Mouse (Mus musculus) spleen, postnatal 14 days (tissue): ENCODE data around the gene Tle6.
"Not testable (repeated sequence)": the region's sequence is repeated elsewhere in the genome, so short reads cannot be mapped to it uniquely, and the experiment has no call there.

Source experiments
- DNase-seq, 2 experiments: peaks; one replicate each; pipeline ENCODE4 v3.0.0; 2021 to 2022; ENCODE audit warnings: low spot score in 2 of 2

Tle6 gene

DNA sequence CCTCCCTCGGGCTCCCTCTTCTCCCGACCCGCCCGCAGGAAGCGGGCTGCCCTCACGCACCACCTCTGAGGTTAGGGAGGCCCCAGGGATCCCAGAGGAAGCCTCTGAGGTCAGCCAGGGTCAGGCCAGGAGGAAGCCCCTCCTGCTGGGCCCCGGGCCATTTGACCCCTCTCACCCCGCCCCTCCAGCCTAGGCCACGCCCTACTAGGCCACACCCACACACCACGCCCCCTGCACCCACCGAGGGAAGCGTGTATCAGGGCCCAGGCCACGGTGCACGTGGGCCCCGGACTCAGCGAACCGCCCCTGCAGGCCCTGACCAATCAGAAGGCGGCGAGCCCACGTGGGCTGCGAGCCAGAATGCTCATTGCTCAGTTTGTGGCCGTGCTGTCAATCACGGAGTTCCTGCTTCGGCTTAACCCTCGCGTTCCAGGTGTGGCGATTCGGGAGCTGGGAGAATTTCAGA, at the start of gene Tle6:
TSS of gene Tle6 (minus strand) at position 336 of the 466 bp plus-strand sequence.
- peak; percentile 80 to 88 for DNase-seq

DNA sequence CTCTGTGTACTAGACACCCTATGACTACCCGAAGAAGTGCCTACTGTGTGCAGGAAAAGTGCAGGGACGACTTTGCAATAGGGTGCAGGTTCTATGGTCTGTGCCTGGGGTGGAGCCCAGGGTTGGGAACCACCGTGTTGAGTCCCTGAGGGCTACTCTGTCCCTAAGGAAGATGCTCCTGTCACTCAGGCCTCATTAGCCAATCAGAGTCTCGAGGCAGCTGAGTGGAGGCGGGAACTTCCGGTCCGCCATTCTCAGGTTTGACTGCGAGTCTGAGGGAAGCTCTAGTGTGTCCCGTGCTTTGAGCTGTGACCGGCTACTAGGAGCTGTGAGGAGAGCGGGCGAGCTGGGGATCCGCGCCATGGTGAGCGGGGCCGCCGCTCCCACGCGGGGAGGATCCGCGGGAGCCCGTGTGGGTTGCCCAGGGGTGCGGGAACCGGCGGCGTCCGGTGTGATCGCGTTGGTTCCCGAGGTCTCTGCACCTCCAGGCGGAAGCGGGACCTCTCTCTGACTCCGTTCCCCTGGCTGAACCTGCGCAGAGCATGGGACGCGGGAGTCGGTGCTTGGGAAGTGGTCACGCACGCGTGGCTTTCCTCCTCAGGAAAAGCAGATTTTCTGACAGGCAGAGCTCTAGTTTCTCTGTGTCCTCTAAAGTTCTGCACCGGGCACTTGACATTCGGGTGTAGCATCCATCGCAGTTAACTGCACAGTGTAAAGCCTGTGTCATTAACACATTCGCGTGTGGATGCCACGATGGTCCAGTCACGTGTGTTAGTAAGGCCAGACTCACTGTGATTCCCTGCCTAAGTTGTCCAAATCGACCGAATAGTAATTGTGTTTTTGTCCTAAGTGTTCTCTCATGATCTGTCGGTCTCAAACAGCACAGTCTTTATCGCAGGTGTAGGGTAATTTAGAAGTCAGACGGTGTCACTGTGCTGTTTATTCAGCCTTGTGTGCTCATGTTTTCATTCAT, 48.2 kb upstream of the Tle6 start, which contains the start of gene Gm10778:
TSS of gene Gm10778 (plus strand) at position 257 of the 973 bp plus-strand sequence.
- DNase-seq: peak; percentile 70 to 77

DNA sequence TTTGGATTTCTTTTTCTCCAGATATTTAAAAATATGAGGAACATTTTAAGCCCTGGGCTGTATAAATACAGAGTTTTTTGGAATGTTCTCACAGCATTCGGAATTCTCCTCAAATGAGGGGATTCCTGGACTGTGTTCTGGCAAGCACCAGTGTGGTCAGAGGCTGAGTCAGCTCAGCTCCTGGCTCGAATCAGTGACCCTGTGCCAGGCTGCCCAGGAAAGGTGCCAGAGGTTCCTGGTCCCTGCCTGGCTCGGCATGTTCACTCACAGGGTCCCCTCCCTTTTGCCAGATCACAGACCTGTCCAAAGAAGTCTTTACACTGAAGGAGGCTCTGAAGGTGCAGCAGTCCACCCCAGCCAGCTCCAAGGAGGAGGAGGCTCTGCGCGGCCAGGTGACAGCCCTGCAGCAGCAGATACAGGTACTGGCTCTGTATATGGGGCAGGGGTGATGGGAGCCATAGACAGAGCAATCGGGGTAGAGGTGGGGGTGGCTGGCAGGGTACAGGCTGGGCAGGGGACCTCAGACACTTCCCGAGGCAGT, 45.2 kb upstream of the Tle6 start:
- no peak for DNase-seq

DNA sequence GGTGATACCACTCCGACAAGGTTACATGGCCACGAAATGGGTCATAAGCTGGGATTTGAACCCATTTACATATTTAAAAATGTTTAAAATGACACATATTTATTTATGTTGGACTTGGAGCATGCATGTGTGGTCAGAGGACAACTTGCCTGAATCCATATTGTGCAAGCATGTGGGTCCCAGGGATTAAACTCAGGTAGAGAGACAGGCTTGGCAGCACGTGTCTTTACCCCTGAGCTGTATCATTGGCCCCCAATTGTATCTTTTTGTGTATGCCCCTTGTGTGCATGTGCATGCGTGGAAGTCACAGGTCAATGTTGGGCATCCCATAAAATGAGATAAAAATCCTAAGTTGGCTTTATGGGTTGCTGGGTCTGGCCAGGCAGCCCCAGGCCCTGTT, 44.5 kb upstream of the Tle6 start:
- DNase-seq: no peak

DNA sequence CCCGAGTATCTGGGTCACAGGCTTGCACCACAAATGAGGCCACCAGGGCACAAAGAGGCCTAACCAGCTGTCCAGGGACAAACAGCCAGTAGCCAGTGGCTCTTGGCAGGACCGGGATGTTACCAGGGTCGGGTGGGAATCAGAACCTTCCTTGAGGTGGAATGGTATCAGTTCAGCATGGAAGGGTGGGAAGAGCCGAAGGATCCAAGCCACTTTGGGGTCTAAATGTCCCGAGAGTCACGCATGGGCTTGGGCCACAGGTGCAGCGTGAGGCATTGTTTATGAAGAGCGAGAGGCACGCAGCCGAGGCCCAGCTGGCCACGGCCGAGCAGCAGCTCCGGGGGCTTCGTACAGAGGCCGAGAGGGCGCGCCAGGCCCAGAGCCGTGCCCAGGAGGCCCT, 43.8 kb upstream of the Tle6 start:
- peak in 1 of 2 experiments; percentile 6 for DNase-seq

DNA sequence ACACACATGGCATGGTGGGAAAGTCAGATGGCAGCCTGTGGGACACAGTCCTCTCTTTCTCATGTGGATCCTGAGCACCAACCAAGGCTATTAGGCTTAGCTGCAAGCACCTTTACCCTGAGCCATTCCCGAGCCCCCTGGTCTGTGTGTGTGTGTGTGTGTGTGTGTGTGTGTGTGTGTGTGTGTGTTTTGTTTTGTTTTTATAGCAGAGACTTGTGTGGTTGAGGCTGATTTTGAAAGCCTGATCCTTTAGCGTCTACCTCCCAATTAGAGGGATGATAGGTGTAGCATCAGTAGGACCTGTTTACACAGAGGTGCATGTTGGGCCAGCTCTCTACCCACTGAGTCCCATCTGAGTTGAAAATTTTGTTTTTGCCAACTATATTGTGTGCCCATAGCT, 43.3 kb upstream of the Tle6 start:
- no peak for DNase-seq

DNA sequence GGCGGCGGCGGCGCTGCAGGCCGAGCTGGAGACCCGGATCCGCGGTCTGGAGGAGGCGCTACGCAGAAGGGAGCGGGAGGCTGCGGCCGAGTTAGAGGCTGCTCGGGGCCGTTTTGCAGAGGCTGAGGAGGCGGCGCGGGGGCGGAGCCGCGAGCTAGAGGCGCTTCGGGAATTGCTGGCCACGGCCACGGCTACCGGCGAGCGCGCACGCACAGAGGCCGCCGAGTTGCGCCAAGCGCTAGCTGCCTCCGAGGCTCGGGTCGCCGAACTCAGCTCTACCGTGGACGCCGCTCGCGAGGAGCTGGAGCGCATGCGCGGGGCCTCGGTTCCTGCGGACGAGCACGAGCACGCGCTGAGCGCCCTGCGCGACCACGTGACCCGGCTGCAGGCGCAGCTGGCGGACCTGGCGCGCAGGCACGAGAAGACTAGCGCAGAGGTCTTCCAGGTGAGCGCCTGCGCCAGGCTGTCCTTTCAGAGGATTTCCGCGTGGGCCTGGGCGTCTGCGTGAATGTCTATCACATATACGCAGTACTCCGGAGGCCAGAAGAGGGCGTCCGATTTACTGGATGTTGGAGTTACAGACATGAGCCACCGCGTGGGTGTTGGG, 42.7 kb upstream of the Tle6 start:
- DNase-seq: peak; percentile 84 to 91

DNA sequence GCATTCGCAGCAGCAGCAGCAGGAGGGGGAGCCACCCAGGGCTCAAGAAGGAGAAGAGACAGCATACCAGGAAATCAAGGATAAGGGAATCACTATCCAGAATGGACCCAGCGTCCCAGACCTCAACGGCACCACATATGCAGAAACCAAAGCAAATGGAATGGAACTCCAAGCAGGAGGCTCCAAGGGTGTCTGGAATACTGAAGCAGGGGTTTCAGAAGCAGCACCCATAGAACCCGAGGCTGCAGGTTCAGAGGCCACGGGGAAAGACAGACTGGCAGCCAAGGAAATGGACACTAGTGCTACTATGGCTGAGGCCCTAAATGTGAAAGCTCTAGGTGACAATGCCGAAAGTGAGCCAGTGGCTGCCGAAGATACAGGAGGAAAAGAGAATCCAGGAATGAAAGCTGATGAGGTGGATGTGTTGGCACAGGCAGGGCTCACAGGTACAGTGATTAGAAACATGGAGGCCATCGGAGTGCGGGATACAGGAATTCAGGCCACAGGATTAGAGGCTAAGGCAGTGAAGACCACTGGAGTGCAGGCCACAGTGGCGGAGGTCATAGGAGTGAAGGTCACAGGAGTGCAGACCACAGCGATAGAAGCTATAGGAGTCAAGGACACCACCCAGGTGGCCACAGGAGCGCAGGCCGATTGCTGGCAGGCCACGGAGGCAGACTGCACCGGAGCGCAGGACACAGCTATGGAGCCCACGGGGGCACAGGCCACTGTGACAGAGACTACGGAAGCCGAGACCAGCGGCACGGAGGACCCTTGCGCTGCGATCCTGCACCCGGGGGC, 42.0 kb upstream of the Tle6 start:
- DNase-seq: no peak

DNA sequence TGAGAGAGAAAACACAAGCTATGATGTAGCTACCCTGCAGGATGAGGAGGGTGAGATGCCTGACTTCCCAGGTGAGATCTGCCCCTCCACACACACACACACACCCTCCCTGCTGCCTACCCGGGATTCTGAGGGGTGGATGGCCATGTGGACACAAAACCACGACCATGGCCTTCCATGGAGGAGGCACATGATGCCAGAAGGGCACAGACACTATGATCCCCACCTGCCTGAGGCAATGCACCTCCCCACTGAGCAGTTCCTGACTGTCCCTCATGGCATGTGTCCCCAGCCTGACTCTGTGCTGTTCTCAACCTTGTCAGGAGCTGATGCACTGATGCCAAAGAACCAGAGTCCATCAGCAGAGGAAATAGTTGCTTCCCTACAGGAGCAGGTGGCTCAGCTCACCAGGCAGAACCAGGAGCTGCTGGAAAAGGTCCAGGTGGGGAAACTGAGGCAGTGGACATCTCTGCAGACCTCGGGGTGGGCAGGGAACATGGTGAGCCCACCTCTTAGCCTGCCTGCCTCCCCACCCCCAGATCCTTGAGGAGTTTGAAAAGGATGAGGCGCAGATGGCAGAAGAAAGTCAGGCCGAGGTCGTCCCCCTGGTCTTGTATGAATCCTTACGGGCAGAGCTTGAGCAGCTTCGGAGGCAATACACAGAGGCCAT, 41.2 kb upstream of the Tle6 start:
- DNase-seq: no peak

DNA sequence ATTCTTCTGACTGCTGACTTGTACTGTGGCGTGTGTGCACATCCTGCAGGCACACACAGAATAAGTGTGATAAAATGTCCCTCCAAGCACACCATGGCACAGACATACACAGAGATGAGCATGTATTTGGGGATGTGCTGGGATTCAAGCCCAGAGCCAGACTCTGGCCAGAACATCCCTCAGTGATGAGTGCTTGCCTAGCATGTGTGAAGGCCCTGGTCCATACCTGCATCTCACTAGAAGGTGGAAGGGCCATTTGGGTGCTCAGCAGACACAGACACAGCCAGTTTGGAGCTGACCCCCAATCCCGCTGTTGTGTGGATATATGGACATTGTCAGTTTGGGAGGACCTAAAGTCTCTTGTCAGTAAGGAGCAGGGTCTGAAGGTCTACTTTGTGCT, 40.7 kb upstream of the Tle6 start:
- DNase-seq: no peak

DNA sequence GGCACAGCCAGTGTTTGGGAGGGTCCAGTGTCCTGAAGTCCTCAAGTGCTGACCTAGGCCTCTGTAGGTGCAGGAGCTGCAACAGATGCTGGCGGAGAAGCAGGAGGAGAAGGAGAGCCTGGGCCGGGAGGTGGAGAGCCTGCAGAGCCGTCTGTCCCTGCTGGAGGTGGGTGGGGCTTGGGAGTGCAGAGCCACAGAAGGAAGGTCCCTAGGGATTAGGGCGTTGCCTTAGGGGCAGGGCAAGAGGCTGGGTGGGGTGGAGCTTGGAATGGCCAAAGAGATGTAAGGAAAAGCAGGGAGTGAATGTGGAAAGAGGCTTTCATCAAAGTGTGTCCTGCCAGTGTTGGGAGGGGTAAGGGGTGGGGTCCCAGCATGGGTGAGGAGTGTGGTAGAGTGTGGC, 40.0 kb upstream of the Tle6 start:
- DNase-seq: not testable (repeated sequence)

DNA sequence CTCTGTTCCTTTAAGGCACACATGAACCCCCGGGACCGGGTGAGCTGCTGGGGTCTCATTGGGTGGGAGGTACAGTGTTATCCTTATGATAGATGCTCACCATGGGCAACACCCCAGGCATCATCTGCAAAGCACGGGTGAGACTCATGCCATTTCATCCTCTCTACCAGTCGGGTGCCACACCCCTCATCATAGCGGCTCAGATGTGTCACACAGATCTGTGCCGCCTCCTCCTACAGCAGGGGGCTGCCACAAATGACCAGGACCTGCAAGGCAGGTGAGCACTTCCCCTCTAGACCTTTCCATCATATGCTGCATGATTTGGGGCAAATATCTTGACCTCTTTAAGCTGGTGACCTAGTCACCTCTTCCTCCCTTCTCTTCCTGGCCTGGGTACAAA, 37.2 kb upstream of the Tle6 start:
- DNase-seq: peak in 1 of 2 experiments; percentile 5

DNA sequence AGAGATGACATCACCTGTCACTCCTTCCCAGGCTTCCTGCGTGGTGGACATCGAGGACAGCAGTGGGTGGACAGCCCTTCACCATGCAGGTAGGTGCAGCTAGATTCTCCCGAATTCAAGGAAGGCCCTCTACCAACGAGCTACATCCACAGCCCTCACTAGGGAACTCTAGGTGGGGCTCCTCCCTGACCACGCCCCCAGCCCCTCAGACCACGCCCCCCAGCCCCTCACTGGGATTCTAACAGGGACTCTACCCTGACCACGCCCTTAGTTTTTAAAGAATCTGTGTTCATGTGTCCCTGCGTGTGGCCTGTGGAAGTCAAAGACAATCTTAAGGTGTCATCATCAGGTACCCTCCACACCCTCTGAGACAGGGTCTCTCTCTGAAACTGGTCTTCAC, 35.5 kb upstream of the Tle6 start:
- no peak for DNase-seq

DNA sequence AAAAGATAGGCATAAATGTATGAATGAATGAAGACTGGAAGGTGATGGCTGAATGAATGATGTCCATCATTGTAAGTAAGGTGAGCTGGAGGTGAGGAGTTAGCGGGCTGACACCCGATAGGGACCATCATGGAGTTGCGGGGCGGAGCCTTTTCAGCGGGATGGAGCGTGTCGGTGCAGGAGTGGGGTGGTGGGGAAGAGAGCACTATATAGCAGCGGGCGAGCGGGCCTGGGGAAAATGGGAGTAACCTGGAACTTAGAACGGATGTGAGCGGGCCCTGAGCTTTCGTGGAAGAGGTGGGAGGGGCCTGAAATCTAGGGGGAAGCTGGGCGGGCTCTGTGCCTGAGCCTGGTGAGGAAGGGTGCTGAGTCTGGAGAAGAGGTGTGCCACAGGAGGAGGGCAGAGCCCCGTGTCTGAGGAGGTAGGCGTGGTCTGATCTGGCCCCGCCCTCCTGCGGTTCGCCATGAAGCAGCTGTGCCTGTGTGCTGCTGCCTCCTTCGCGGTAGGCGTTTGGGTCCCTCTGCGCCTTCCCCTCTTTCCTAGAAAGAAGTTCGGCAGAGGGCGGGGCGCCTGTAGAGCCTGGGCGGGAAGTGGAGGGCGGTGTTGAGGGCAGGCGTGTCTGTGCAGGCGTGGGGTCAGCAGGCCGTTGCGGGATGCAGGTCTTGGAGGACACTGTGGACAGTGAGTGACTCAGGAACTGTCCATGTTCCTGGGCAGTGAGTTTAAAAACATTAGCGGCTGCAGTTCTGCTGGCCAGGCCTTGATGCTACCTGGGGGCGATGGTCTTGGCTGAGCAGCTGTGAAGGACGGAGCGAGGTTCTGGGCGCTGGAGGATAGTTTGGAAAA, 32.6 kb upstream of the Tle6 start:
- peak; percentile 70 to 75 for DNase-seq

DNA sequence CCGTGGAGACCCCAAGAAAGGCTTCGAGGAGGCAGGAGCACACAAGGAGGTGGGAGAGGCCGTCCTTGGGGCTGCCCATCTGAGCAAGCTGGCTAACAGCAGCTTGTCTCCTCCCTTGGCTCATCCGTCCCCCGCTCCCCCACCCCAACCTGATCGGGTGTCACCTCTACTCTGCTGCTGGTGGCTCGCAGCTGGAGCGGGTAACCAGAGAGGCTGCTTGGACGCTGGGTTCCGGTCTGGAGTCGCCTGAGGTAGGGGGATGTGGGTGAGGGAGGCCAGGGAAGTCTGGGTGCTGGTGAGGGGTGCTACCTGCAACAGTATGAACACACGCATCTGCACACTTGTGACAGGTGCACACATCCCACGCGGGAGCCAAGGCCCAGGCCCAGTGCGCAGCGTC, 27.5 kb upstream of the Tle6 start, which contains the start of gene Ankrd24:
TSS of gene Ankrd24 (plus strand) at position 151 of the 400 bp plus-strand sequence.
- no peak for DNase-seq

DNA sequence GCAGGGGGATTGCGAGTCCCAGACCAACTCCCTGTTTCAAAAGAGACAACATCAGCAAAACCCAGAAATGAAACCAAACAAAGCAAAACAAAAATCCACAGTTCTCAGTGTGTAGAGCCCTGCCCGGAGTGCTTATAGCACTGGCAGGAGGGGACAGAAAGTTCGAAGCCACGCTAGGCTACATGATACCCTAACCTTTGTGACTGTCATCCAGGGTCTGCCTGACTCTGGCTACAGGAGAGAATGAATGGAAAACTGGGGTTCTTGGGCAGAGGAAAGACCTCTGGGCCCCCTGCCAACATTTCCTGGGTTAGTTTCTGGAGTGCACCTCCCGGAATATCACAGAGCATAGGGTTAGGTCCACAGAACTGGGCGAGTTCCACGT, 27.0 kb upstream of the Tle6 start:
- no peak for DNase-seq

DNA sequence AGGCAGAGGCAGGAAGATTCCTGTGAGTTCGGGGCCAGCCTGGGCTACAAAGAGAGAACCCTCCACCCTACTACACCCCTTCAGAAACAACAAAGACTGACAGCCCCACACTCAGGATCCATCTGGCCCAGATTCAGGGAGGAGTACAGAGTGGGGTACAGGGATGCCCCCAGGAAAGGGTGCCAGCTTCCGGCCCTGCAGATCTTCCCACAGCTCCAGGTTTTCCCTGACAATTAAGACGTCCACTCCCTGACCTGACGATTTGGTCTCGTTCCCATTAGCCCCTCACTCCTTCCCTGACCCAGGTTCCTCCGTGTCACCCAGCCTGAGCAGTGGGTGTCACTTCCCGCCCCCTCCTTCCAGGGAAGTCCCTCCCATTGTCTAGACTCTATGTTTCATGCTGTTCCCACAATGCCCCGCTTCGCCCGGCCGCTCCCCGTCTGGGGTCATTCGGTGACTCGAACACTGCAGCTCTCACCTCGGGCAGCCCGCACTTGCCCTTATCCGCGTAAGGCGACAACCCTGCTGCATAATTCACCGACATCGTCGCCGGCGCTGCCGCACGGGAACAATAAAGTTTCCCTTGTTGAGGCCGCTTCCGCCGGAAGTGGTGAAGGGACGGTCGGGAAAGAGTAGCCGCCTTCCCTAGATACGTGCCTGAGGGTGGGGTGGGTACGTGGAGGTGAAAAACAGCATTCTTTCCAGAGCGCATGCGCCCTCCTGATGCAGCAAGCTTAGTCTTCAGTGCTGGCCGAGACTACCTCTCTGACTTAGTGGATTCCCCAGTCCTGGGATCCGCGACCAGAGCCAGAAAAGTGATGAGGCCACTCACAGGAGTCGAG, 26.3 kb upstream of the Tle6 start, which contains the start of gene Sirt6:
TSS of gene Sirt6 (minus strand) at position 804 of the 842 bp plus-strand sequence.
- peak; percentile 77 to 81 for DNase-seq

DNA sequence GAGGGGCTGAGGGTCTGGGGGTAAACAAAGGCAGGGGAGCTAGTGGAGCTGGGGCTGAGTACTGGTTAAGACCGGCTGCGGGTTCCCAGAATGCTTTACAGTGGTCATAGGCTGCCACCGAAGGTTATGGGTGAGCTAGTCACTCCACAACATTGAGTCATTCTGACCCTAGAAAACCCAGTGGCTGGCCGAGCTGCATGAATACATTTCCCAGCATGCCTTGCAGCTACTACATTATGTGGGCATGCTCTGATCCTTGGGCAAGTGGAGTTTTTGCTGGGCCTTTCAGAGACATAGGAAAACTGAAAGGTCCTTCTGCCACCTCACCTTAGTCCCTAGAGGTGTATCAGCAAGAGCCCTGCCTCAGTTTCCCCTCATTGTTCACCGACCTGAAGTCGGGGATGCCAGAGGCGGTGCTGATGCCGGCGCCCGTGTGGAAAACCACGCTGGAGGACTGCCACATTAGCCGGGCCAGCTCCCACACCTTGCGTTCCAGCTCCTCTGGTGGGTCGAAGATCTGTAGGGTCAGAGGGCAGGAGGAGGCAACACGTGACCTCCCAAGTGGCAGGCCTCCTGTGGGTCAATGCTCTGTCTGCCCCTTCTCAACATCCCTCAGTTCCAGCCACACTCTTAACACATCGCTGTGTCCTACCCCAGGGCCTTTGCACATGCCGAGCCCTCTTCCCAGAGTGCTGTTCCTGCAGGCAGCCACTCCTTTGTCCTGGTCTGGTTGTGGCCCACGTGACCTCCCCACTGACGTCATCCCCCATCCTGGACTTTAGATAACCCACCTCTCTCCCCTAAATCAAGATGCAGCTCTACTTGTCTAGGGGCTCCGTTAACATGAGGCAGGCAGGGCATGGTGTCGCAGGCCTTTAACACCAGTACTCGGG, 25.5 kb upstream of the Tle6 start:
- no peak for DNase-seq
